Mouse (Mus musculus) activated CD4-positive, CD25-positive, alpha-beta regulatory T cell, adult 4 months (primary cell): ENCODE results near the gene Spsb1. TPM values are rescaled to one million over a fixed set of nuclear protein-coding genes. Genes with fewer than 3 reads are reported as not detected.

ENCODE experiments used
- ATAC-seq: one replicate; pipeline ENCODE4 v1.8.0; 2017
- polyA plus RNA-seq, 2 experiments: library from polyadenylated mRNA; unstranded; fragments of 100-300 nt; shearing (Covaris generic); gene quantifications; one replicate each; pipeline ENCODE4 v1.2.1; 2017

Gene Spsb1
- polyA plus RNA-seq, 2 experiments from 2014 or later, result 4.0 to 6.3 TPM

GRCm38 (mm10) chr4:149983921-149984645, 29.2 kb upstream of the Spsb1 start:
- ATAC-seq, result no peak

GRCm38 (mm10) chr4:149982154-149982553, 27.3 kb upstream of the Spsb1 start:
- no peak for ATAC-seq

- ATAC-seq, result peak; percentile 71
These were observed 25.0 kb upstream of the Spsb1 start for GRCm38 (mm10) chr4:149979819-149980308.

GRCm38 (mm10) chr4:149978820-149979219, 24.0 kb upstream of the Spsb1 start:
- ATAC-seq, result no peak

- ATAC-seq, result no peak
These were observed 23.1 kb upstream of the Spsb1 start for GRCm38 (mm10) chr4:149977801-149978544.

GRCm38 (mm10) chr4:149977181-149977580, 22.3 kb upstream of the Spsb1 start:
- ATAC-seq, result no peak

- no peak for ATAC-seq
These were observed 20.9 kb upstream of the Spsb1 start for GRCm38 (mm10) chr4:149975730-149976254.

GRCm38 (mm10) chr4:149975291-149975690, 20.4 kb upstream of the Spsb1 start:
- no peak for ATAC-seq

- no peak for ATAC-seq
These were observed 16.6 kb upstream of the Spsb1 start for GRCm38 (mm10) chr4:149971393-149971792.

- ATAC-seq, result no peak
These were observed 13.7 kb upstream of the Spsb1 start for GRCm38 (mm10) chr4:149968526-149968925.

GRCm38 (mm10) chr4:149966963-149967362, 12.1 kb upstream of the Spsb1 start:
- ATAC-seq, result no peak

- ATAC-seq, result no peak
These were observed 11.4 kb upstream of the Spsb1 start for GRCm38 (mm10) chr4:149966252-149966651.

- no peak for ATAC-seq
These were observed 10.8 kb upstream of the Spsb1 start for GRCm38 (mm10) chr4:149965672-149966071.

GRCm38 (mm10) chr4:149965242-149965641, 10.4 kb upstream of the Spsb1 start:
- ATAC-seq, result no peak

- no peak for ATAC-seq
These were observed 9.9 kb upstream of the Spsb1 start for GRCm38 (mm10) chr4:149964770-149965169.

GRCm38 (mm10) chr4:149964285-149964684, 9.4 kb upstream of the Spsb1 start:
- ATAC-seq, result no peak

- ATAC-seq, result no peak
These were observed 5.5 kb upstream of the Spsb1 start for GRCm38 (mm10) chr4:149960391-149960790.

GRCm38 (mm10) chr4:149959816-149960215, 5.0 kb upstream of the Spsb1 start:
- ATAC-seq, result no peak

GRCm38 (mm10) chr4:149958566-149958965, 3.7 kb upstream of the Spsb1 start:
- no peak for ATAC-seq

GRCm38 (mm10) chr4:149956048-149956447, 1.2 kb upstream of the Spsb1 start:
- ATAC-seq, result no peak

- no peak for ATAC-seq
These were observed 788 bp upstream of the Spsb1 start for GRCm38 (mm10) chr4:149955631-149956030.

- no peak for ATAC-seq
These were observed 992 bp downstream of the Spsb1 start for GRCm38 (mm10) chr4:149953621-149954481.

GRCm38 (mm10) chr4:149952201-149952600, 2.6 kb downstream of the Spsb1 start:
- ATAC-seq, result no peak
